Mouse (Mus musculus): ENCODE measurements at regions not wholly inside any gene's neighbourhood (a gene's known extent, or its start where the extent isn't known, plus 50 kb on each side); places are given as distances from the start of the nearest gene placed in this dataset.
A peak's percentile ranks its signal among the peaks of the same experiment; 100 is the strongest.

DNA sequence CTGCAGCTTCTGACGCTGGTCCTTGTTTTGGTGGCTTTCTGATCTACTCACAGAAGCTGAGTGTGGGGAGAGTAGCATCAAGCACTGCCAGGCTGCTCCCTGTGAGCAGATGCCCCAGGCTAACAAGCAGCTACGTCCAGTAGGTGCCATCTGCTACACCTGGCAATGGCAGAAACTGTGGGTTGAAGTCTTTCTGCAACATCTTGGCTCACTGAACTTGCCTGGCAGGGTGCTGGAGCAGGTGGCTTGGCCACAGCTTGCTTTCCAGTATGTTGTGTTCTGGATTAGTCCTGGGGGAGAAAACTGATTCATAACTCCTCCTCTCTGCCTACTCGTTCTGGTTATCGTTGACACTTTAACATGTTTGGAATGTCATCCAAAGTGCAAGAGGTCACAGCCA, 230.4 kb upstream of the Emcn start:
- ATAC-seq = no peak
- no peaks in the 10 kb centered on the region for H3K36me3 ChIP-seq
- H3K27ac ChIP-seq = no peak overlapping the region
- no peak overlapping the region for H3K9ac ChIP-seq
- H3K27me3 ChIP-seq (replicated peaks) = no peaks in the 10 kb centered on the region
- no peak overlapping the region for H3K4me3 ChIP-seq (replicated peaks)
- no peaks in the 10 kb centered on the region for H3K9me3 ChIP-seq
- no peaks in the 10 kb centered on the region for H3K4me1 ChIP-seq (replicated peaks)
- no peak overlapping the region for H3K4me2 ChIP-seq (replicated peaks)
- 56% methylated on average over 4 of the region's 4 CpGs for WGBS

DNA sequence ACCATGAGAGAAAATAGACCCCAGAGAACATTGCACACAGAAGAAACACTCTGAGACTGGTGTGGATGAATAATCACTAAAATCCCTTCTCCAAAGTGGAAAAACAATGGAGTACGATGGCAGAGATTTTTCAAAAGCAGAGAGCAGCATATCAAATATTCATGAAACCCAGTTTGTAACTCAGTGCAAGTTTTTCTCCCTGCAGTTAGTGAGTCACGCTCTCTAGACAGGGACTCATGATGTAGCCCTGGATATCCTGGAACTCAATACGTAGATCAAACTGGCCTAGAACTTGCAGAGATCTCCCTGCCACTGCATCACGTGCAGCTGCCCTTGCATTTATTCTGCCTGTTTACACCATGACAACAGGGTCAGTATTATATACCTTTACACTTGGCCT, 210.9 kb upstream of the Emcn start:
- Histone ChIP-seq H3K9ac (no peak overlapping the region), H3K4me1 (replicated peaks) (no peaks in the 10 kb centered on the region), H3K4me2 (replicated peaks) (no peak overlapping the region), H3K36me3 (no peaks in the 10 kb centered on the region), H3K4me3 (replicated peaks) (no peak overlapping the region), H3K27ac (no peak overlapping the region), H3K27me3 (replicated peaks) (no peaks in the 10 kb centered on the region), H3K9me3 (no peaks in the 10 kb centered on the region)
- 87% methylated on average over 4 of the region's 4 CpGs for WGBS
- ATAC-seq = no peak

DNA sequence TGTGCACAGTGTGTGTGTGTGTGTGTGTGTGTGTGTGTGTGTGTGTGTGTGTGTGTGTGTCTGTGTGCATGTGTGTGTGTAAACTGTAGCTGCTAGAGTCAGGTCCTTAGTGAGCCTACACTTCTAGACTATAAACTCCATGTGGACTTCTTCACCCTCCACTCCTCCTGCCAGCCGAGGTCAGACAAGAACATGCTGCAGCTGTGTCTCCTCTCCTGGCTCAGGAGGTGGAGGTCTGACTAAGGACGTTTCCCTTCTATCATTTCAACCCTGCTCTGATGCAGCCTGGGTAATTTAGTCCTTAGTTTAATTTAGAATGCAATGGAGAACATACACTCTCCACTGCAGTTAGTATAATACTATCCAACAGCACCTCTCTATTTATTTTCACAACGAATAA, 198.8 kb upstream of the Emcn start:
- WGBS = 58% methylated on average over 3 of the region's 3 CpGs
- H3K4me2 ChIP-seq (replicated peaks) = no peak overlapping the region
- no peak for ATAC-seq
- no peaks in the 10 kb centered on the region for H3K36me3 ChIP-seq
- no peak overlapping the region for H3K27ac ChIP-seq
- H3K27me3 ChIP-seq (replicated peaks) = no peaks in the 10 kb centered on the region
- no peaks in the 10 kb centered on the region for H3K4me1 ChIP-seq (replicated peaks)
- H3K9ac ChIP-seq = no peak overlapping the region
- H3K9me3 ChIP-seq = no peaks in the 10 kb centered on the region
- no peak overlapping the region for H3K4me3 ChIP-seq (replicated peaks)

DNA sequence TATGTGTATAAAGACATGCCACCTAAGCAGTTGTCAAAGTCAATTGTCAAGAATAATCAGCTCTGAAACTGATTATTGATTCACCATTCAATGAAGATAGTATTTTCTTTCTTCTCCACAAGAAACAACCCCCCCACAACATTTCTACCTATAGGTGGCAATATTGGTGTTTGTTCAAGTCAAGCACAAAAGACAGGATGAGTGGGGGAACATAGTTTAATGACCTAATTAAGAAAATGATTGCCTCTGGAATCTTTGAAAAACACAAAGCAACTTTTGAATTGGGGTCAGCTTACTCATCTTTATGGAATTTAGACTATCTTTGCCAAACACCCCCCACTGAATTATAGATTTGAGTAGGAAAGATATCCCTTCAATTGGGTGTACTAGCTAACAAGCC, 194.8 kb upstream of the Emcn start:
- Histone ChIP-seq H3K9ac (no peak overlapping the region), H3K9me3 (no peaks in the 10 kb centered on the region), H3K27ac (no peak overlapping the region), H3K4me1 (replicated peaks) (no peaks in the 10 kb centered on the region), H3K27me3 (replicated peaks) (no peaks in the 10 kb centered on the region), H3K36me3 (no peaks in the 10 kb centered on the region), H3K4me2 (replicated peaks) (no peak overlapping the region), H3K4me3 (replicated peaks) (no peak overlapping the region)
- no peak for ATAC-seq

DNA sequence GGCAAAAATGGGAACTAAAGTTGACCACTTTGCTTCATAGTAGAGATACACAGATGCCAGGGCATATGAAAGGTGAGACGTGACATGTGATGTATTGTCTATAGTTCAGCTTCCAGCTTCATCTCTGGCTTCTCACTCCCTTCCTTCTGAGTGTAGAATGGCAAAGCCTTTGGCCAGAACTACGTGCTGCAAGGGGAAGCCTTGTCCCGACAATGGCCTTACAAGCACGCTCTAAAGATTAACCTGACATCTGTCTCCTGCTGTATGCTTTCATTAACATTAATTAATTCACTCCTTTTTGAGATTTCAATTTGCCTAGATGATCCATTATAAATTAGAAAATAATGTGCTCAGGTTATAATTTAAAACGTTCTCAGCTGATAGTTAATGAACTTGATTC, 193.5 kb upstream of the Emcn start:
- H3K27ac ChIP-seq = no peak overlapping the region
- H3K4me1 ChIP-seq (replicated peaks) = no peaks in the 10 kb centered on the region
- H3K4me2 ChIP-seq (replicated peaks) = no peak overlapping the region
- no peak overlapping the region for H3K4me3 ChIP-seq (replicated peaks)
- H3K9me3 ChIP-seq = no peaks in the 10 kb centered on the region
- no peaks in the 10 kb centered on the region for H3K36me3 ChIP-seq
- no peak overlapping the region for H3K9ac ChIP-seq
- no peaks in the 10 kb centered on the region for H3K27me3 ChIP-seq (replicated peaks)
- no peak for ATAC-seq
- WGBS = 86% methylated on average over 5 of the region's 5 CpGs

DNA sequence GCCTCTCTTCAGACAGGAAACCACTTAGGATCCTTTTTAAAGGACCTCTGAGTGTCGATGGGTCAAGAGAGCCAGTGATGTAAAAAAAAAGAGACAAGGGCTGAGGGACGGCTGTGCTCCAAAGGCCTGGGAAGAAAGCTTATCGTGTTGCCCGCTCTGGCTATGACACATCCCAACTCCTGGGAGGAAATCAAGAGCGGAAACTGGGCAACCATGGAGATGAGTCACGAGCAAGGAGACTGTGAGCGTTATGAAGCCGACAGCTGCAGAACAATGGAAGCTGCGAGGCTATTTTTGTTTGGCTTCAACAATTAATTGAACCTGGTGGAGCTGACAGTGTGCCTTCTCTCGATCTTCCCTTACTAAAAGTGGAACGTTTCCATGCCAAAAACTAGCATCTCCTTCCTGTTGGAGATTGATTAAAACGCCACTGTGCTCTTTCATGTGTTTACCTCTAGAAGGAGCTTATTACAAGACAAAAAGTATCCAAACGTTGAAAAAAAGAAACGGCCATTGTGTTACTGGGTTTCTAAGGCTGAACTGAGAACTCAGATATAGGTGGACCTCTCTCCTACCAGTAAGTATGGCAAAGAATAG, 190.4 kb upstream of the Emcn start:
- H3K4me3 ChIP-seq (replicated peaks) = no peak overlapping the region
- H3K4me1 ChIP-seq (replicated peaks) = no peaks in the 10 kb centered on the region
- no peak overlapping the region for H3K4me2 ChIP-seq (replicated peaks)
- no peaks in the 10 kb centered on the region for H3K9me3 ChIP-seq
- no peak overlapping the region for H3K9ac ChIP-seq
- 66% methylated on average over 14 of the region's 14 CpGs for WGBS
- peak; percentile 25; the same call in 1 of the 2 replicates for ATAC-seq
- no peaks in the 10 kb centered on the region for H3K27me3 ChIP-seq (replicated peaks)
- H3K36me3 ChIP-seq = no peaks in the 10 kb centered on the region
- H3K27ac ChIP-seq = no peak overlapping the region

DNA sequence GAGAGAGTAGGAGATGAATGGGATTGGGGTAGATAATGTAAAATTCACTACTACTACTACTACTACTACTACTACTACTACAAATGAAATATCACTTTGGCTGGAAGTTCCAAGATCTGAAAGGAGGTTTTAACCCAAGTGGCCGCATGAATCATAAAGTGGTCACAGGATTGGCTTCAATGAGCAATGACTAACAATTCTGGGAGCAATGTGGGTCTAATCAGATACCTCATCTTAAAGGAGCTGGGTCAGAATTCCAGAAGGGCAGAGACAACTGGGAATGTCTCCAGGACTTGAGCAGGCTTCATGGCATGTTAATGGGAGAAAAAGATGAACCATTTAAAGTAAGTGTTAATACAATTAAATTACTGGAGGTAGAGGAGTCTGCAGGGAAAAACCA, 189.4 kb upstream of the Emcn start:
- Histone ChIP-seq H3K4me1 (replicated peaks) (no peaks in the 10 kb centered on the region), H3K27ac (no peak overlapping the region), H3K36me3 (no peaks in the 10 kb centered on the region), H3K4me2 (replicated peaks) (no peak overlapping the region), H3K9ac (no peak overlapping the region), H3K9me3 (no peaks in the 10 kb centered on the region), H3K4me3 (replicated peaks) (no peak overlapping the region), H3K27me3 (replicated peaks) (no peaks in the 10 kb centered on the region)
- ATAC-seq = no peak
- WGBS = 100% methylated on average over 1 of the region's 1 CpGs

DNA sequence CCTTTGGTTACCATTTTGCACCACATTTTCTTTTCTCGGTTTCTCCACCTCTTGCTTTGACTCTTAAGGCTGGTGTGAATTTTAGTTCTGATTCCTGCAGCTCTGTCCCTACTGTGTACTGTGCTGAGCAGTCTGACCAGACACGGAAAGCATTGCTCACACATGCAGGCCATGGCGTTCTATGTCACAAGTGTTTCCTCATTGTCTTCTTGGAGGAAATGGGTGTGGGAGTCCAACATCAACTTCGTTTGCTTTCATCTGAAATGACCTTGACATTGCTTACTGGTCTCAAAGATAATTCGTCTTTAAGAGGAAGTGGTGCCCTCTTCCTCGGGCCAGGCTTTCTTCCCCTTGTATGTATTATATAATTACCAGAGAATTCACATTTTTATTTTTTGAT, 187.6 kb upstream of the Emcn start:
- Histone ChIP-seq H3K4me2 (replicated peaks) (no peak overlapping the region), H3K27me3 (replicated peaks) (no peaks in the 10 kb centered on the region), H3K4me1 (replicated peaks) (no peaks in the 10 kb centered on the region), H3K36me3 (no peaks in the 10 kb centered on the region), H3K4me3 (replicated peaks) (no peak overlapping the region), H3K27ac (no peak overlapping the region), H3K9ac (no peak overlapping the region), H3K9me3 (no peaks in the 10 kb centered on the region)
- WGBS = 63% methylated on average over 6 of the region's 6 CpGs
- no peak for ATAC-seq

DNA sequence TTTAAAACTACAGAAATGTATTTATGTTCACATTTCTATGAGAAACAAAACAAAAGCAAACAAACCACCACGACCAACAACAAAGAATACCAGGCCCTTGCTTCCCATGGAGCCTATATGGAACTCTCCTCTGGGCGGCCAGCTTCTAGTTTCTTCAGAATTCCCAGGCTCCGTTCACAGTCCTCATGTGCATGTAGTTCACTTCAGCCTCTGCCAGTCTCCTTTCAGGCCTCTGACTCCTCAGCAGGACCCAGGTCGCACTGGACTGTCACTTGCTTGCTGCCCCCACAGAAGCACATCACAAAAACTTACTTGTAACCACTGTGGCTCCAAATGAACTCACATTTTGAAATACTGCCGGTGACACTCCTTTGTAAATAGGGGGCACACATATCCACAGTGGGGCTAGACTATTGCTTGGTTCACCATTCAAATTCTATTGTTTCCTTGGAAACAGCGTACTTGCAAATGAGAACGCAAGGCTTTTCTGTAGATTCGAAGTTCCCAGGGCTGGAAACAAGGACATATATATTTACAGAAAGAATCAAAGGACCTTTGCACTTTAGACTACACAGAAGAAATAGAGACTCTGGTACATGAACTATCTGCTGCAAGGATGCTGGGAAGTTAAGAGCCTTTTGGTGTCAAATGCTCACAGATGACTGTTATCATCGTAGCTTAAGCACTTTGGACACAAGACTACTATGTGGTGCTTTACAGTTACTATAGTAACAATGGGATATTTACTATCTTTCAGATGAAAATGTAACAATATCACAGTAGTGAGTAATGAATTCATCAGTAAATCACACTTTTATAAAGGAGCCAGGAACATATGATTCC, 186.4 kb upstream of the Emcn start:
- ATAC-seq = no peak
- H3K27ac ChIP-seq = no peak overlapping the region
- WGBS = 82% methylated on average over 9 of the region's 9 CpGs

DNA sequence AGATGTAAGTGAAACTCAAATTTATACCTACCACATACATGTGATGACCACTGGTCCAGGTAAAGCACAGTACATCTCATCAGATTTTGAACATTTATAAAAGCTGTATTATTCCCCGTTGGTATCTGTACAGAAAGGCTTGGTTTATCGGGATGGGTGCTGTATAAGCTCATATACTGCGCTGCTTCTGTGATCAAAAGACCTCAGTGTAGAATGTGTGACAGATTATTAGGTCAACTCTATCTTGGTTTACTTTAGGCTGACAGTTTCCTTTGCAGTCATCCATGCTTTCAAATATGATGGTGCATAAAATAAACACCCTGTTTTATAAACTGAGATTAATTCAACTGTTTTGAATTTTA, 185.8 kb upstream of the Emcn start:
- WGBS = 57% methylated on average over 3 of the region's 3 CpGs
- H3K27me3 ChIP-seq (replicated peaks) = no peaks in the 10 kb centered on the region
- no peak for ATAC-seq

More for the DNA sequence above, 186.4 kb upstream of the Emcn start:
- Histone ChIP-seq H3K4me1 (replicated peaks) (no peaks in the 10 kb centered on the region), H3K9ac (no peak overlapping the region), H3K4me2 (replicated peaks) (no peak overlapping the region), H3K36me3 (no peaks in the 10 kb centered on the region), H3K27me3 (replicated peaks) (no peaks in the 10 kb centered on the region), H3K9me3 (no peaks in the 10 kb centered on the region), H3K4me3 (replicated peaks) (no peak overlapping the region)

DNA sequence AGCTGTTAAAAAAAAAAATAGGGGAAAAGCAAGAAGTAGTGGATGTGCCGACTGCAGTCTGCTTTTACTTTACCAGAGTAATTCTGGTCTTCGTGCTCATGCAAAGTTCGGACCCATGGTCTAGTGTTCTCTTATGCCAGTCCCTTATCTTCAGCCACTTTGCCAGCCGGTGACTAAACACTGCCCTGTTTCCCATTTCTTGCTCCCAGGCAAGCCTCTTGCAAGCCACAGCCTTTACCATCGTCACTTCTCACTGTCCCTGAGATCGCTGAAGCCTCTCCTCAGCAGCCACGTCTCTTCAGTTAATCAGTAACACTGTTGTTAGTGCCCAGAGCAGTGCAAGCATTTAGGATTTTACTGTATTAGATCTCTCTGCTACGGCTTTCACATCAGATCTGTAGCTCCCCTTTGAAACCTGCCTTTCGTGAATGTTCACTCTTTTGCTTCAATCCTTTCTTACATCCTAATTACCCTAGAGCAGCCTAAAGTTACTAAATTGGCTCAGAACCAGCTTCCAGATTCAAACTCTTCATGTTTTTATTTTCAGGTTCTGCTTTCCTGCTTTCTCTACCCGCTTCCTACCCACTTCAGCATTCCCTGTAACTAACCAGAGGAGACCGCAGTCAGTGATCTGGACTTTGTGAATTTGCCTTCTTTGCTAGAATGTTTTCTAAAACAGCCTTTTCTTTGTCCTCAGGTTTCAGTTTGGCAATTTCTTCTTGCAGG, 184.5 kb upstream of the Emcn start:
- Histone ChIP-seq H3K27me3 (replicated peaks) (no peaks in the 10 kb centered on the region), H3K36me3 (no peaks in the 10 kb centered on the region), H3K9ac (no peak overlapping the region), H3K4me3 (replicated peaks) (no peak overlapping the region), H3K4me2 (replicated peaks) (peak overlapping the region; percentile 36), H3K4me1 (replicated peaks) (no peaks in the 10 kb centered on the region), H3K27ac (no peak overlapping the region), H3K9me3 (no peaks in the 10 kb centered on the region)
- WGBS = 58% methylated on average over 11 of the region's 11 CpGs
- ATAC-seq = peak; percentile 89

More for the DNA sequence above, 185.8 kb upstream of the Emcn start:
- no peak overlapping the region for H3K27ac ChIP-seq
- H3K36me3 ChIP-seq = no peaks in the 10 kb centered on the region
- no peak overlapping the region for H3K4me2 ChIP-seq (replicated peaks)
- no peak overlapping the region for H3K4me3 ChIP-seq (replicated peaks)
- H3K9me3 ChIP-seq = no peaks in the 10 kb centered on the region
- no peak overlapping the region for H3K9ac ChIP-seq
- no peaks in the 10 kb centered on the region for H3K4me1 ChIP-seq (replicated peaks)

DNA sequence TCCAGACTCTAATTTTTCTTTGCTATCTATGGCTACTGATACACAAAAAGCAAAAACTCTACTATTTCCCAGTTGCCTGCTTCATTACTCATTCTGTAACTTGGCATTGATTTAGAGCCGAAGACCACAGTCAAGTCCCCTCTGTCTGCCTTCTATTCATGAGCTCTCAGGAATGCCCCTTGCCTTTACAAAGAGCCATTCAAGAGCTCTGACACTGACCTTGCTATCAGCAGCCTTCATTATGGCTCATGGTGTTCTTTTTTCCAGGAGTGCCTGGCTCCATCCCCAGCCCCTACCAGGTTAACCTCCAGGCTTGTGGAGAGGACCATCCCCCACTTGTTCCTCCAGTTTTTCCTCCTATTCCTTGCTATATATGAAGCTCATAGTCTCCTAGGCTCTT, 151.8 kb upstream of the Emcn start:
- Histone ChIP-seq H3K4me3 (replicated peaks) (no peak overlapping the region), H3K4me1 (replicated peaks) (no peaks in the 10 kb centered on the region), H3K4me2 (replicated peaks) (no peak overlapping the region), H3K36me3 (no peaks in the 10 kb centered on the region), H3K27me3 (replicated peaks) (no peaks in the 10 kb centered on the region), H3K9ac (no peak overlapping the region), H3K27ac (no peak overlapping the region), H3K9me3 (no peaks in the 10 kb centered on the region)
- ATAC-seq = no peak
- WGBS = 81% methylated on average over 1 of the region's 1 CpGs

DNA sequence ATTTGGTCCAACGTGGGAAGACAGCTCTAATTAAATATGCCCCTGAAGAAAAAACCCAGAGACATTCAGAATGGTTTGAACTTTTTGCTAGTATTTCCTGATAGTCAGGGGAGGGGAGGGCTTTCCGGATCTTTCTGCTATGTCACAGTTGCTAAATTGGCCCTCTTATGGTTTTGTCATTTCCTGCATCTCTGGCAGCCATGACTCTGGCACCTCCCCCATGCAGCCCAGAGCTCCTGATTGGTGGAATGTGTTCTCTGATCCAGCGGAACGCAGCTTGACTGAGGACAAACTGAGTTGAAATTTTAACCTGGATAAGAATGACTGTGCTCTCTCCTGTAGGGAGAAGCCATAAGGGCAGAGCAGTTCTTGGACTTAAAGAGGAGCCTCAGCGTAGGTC, 150.4 kb upstream of the Emcn start:
- 68% methylated on average over 5 of the region's 5 CpGs for WGBS

More for the DNA sequence above, 150.4 kb upstream of the Emcn start:
- Histone ChIP-seq H3K27me3 (replicated peaks) (no peaks in the 10 kb centered on the region), H3K4me1 (replicated peaks) (no peaks in the 10 kb centered on the region), H3K36me3 (no peaks in the 10 kb centered on the region), H3K9me3 (no peaks in the 10 kb centered on the region), H3K27ac (no peak overlapping the region), H3K4me2 (replicated peaks) (no peak overlapping the region), H3K4me3 (replicated peaks) (no peak overlapping the region), H3K9ac (no peak overlapping the region)
- no peak for ATAC-seq

Measured in intestine, embryonic 15.5 days (tissue).